Mouse (Mus musculus) brain, embryonic 14.5 days (tissue): ENCODE measurements around the gene Lrrc26.

ENCODE experiments used
- CTCF ChIP-seq: fragments of 200-500 bp; IDR thresholded peaks from 2 replicates; pipeline ENCODE4 v1.5.1; 2012; ENCODE audit warnings: inconsistent platforms, mild to moderate bottlenecking, moderate library complexity, borderline replicate concordance; ENCODE audit not compliant: insufficient read depth, insufficient read length; ENCODE audit errors: extremely low read depth
- POLR2A ChIP-seq: fragments of 200-500 bp; IDR thresholded peaks from 2 replicates; pipeline ENCODE4 v1.6.1; 2012; ENCODE audit warnings: mild to moderate bottlenecking, inconsistent platforms, borderline replicate concordance; ENCODE audit not compliant: poor library complexity, insufficient read depth, insufficient read length, severe bottlenecking; ENCODE audit errors: extremely low read depth

GRCm38 (mm10) chr2:25264286-25264660 is 25.4 kb upstream of the Lrrc26 start:
- no peak for TF ChIP-seq CTCF
- TF ChIP-seq POLR2A, result no peak
